Mouse (Mus musculus) G1E (cell line): ENCODE measurements at regions not wholly inside any gene's neighbourhood (a gene's known extent, or its start where the extent isn't known, plus 50 kb on each side); places are given as distances from the start of the nearest gene placed in this dataset.

ENCODE experiments used
- ATAC-seq: 2 replicates; pipeline ENCODE4 v1.8.0; 2016; ENCODE audit warnings: mild to moderate bottlenecking; ENCODE audit not compliant: insufficient number of reproducible peaks, poor library complexity, low FRiP score, severe bottlenecking; ENCODE audit errors: extremely low read depth
- DNase-seq: peaks from one replicate; pipeline ENCODE4 v3.0.0; 2012; ENCODE audit warnings: low spot score
- H3K27me3 ChIP-seq: 2 replicates; pipeline ENCODE4 v1.6.1; 2012; ENCODE audit warnings: mild to moderate bottlenecking, low read length, inconsistent platforms; ENCODE audit not compliant: insufficient read depth
- H3K36me3 ChIP-seq: replicated peaks from 2 replicates; pipeline ENCODE3; 2012; ENCODE audit warnings: mild to moderate bottlenecking, inconsistent platforms
- H3K4me1 ChIP-seq: 2 replicates; pipeline ENCODE4 v1.6.1; 2012; ENCODE audit warnings: low read depth, low read length, inconsistent platforms, mixed read lengths; ENCODE audit not compliant: insufficient read depth
- H3K4me3 ChIP-seq: 2 replicates; pipeline ENCODE4 v1.5.1; 2012; ENCODE audit warnings: low read depth, mild to moderate bottlenecking, inconsistent platforms, low read length, moderate library complexity, mixed read lengths
- H3K9me3 ChIP-seq: replicated peaks from 2 replicates; pipeline ENCODE4 v1.6.1; 2012; ENCODE audit warnings: inconsistent platforms
- CTCF ChIP-seq: IDR thresholded peaks from 2 replicates; pipeline ENCODE4 v1.5.1; 2012; ENCODE audit warnings: low read depth, low read length, inconsistent platforms, mixed read lengths
- GATA1 ChIP-seq: IDR thresholded peaks from 2 replicates; pipeline ENCODE4 v1.6.1; 2012; ENCODE audit warnings: borderline replicate concordance, low read length, inconsistent platforms, mixed read lengths
- GATA2 ChIP-seq: IDR thresholded peaks from 2 replicates; pipeline ENCODE4 v1.6.1; 2012; ENCODE audit warnings: low read depth, low read length, inconsistent platforms, borderline replicate concordance
- POLR2AphosphoS5 ChIP-seq: IDR thresholded peaks from 2 replicates; pipeline ENCODE4 v1.6.1; 2012; ENCODE audit warnings: low read depth, low read length, inconsistent platforms; ENCODE audit not compliant: insufficient replicate concordance
- TAL1 ChIP-seq: conservative IDR thresholded peaks from 2 replicates; pipeline ENCODE4 v1.6.1; 2012; ENCODE audit warnings: low read depth, low read length, inconsistent platforms, mixed read lengths

- DNase-seq: no peak
- TF ChIP-seq GATA2 (no peak), CTCF (no peak), TAL1 (no peak), POLR2AphosphoS5 (no peak), GATA1 (no peak)
- no peaks in the 10 kb centered on the region for H3K36me3 ChIP-seq
- no peaks in the 10 kb centered on the region for H3K9me3 ChIP-seq
- ATAC-seq: peak; percentile 22; the same call in 1 of the 2 replicates
- peaks cover 7% of the 10 kb centered on the region for H3K4me1 ChIP-seq
- H3K27me3 ChIP-seq: no peaks in the 10 kb centered on the region
- no peak overlapping the region for H3K4me3 ChIP-seq
Measured at GRCm38 (mm10) chr17:61337094-61337493, 1544.0 kb downstream of the Efna5 start.

GRCm38 (mm10) chr17:61325401-61325800 lies 1555.7 kb downstream of the Efna5 start:
- H3K9me3 ChIP-seq: no peaks in the 10 kb centered on the region
- no peaks in the 10 kb centered on the region for H3K27me3 ChIP-seq
- no peaks in the 10 kb centered on the region for H3K4me1 ChIP-seq
- H3K36me3 ChIP-seq: no peaks in the 10 kb centered on the region
- no peak for ATAC-seq
- TF ChIP-seq GATA1 (no peak), CTCF (no peak), POLR2AphosphoS5 (no peak), TAL1 (no peak), GATA2 (no peak)
- DNase-seq: no peak
- no peak overlapping the region for H3K4me3 ChIP-seq

GRCm38 (mm10) chr17:61320865-61321264 lies 1560.3 kb downstream of the Efna5 start:
- no peaks in the 10 kb centered on the region for H3K36me3 ChIP-seq
- no peaks in the 10 kb centered on the region for H3K9me3 ChIP-seq
- H3K27me3 ChIP-seq: no peaks in the 10 kb centered on the region
- no peak for DNase-seq
- no peak for TF ChIP-seq TAL1
- no peak for TF ChIP-seq POLR2AphosphoS5
- TF ChIP-seq GATA2: no peak
- no peak for TF ChIP-seq GATA1
- TF ChIP-seq CTCF: no peak
- H3K4me3 ChIP-seq: no peak overlapping the region
- ATAC-seq: no peak
- H3K4me1 ChIP-seq: no peaks in the 10 kb centered on the region

- no peak for DNase-seq
- H3K9me3 ChIP-seq: peaks cover 2% of the 10 kb centered on the region; the same call in 1 of the 2 replicates
- H3K36me3 ChIP-seq: no peaks in the 10 kb centered on the region
Measured at GRCm38 (mm10) chr17:61313424-61313823, 1567.7 kb downstream of the Efna5 start.

GRCm38 (mm10) chr17:61311189-61311588 lies 1569.9 kb downstream of the Efna5 start:
- no peaks in the 10 kb centered on the region for H3K27me3 ChIP-seq
- DNase-seq (no peak), ATAC-seq (no peak)
- H3K36me3 ChIP-seq: no peaks in the 10 kb centered on the region
- no peaks in the 10 kb centered on the region for H3K4me1 ChIP-seq
- H3K4me3 ChIP-seq: no peak overlapping the region
- H3K9me3 ChIP-seq: peaks cover 2% of the 10 kb centered on the region; the same call in 1 of the 2 replicates
- no peak for TF ChIP-seq TAL1
- TF ChIP-seq CTCF: no peak
- no peak for TF ChIP-seq GATA2
- TF ChIP-seq GATA1: no peak
- no peak for TF ChIP-seq POLR2AphosphoS5

More at GRCm38 (mm10) chr17:61313424-61313823, 1567.7 kb downstream of the Efna5 start:
- Histone ChIP-seq H3K4me3 (no peak overlapping the region), H3K27me3 (no peaks in the 10 kb centered on the region), H3K4me1 (no peaks in the 10 kb centered on the region)
- TF ChIP-seq CTCF (no peak), POLR2AphosphoS5 (no peak), GATA2 (no peak), TAL1 (no peak), GATA1 (no peak)
- ATAC-seq: no peak

- H3K4me3 ChIP-seq: no peak overlapping the region
- ATAC-seq (no peak), DNase-seq (no peak)
- H3K27me3 ChIP-seq: no peaks in the 10 kb centered on the region
- TF ChIP-seq CTCF: no peak
- TF ChIP-seq GATA2: no peak
- no peak for TF ChIP-seq GATA1
- TF ChIP-seq TAL1: no peak
- no peak for TF ChIP-seq POLR2AphosphoS5
- H3K9me3 ChIP-seq: no peaks in the 10 kb centered on the region
- no peaks in the 10 kb centered on the region for H3K36me3 ChIP-seq
- no peaks in the 10 kb centered on the region for H3K4me1 ChIP-seq
Measured at GRCm38 (mm10) chr17:61303611-61304010, 1577.5 kb downstream of the Efna5 start.

- DNase-seq (no peak), ATAC-seq (no peak)
- Histone ChIP-seq H3K4me1 (no peaks in the 10 kb centered on the region), H3K27me3 (no peaks in the 10 kb centered on the region), H3K4me3 (no peak overlapping the region), H3K36me3 (no peaks in the 10 kb centered on the region), H3K9me3 (no peaks in the 10 kb centered on the region)
- TF ChIP-seq TAL1: no peak
- TF ChIP-seq GATA2: no peak
- no peak for TF ChIP-seq POLR2AphosphoS5
- TF ChIP-seq GATA1: no peak
- TF ChIP-seq CTCF: no peak
Measured at GRCm38 (mm10) chr17:61301984-61302383, 1579.1 kb downstream of the Efna5 start.
